Mouse (Mus musculus) lung, postnatal 0 days (tissue): ENCODE results near the gene Themis. TPM values are rescaled to one million over a fixed set of nuclear protein-coding genes. Genes with fewer than 3 reads are reported as not detected.

Experiments used
- ATAC-seq: fragments of 200-750 bp; cut with Nextera tagmentation; 2 replicates; pipeline ENCODE4 v1.8.0; 2017; ENCODE audit warnings: moderate library complexity
- DNase-seq: peaks from one replicate; pipeline ENCODE4 v3.0.0-alpha.2; 2016; ENCODE audit warnings: low spot score
- H3K27ac ChIP-seq: fragments of 300-500 bp; sonication (generic); 2 replicates; pipeline ENCODE4 v1.5.1; 2014; ENCODE audit warnings: antibody characterized with exemption, mild to moderate bottlenecking, low read length, mixed read lengths
- H3K27me3 ChIP-seq: fragments of 300-500 bp; sonication (generic); replicated peaks from 2 replicates; pipeline ENCODE4 v1.6.1; 2014; ENCODE audit warnings: low read length, mixed read lengths; ENCODE audit not compliant: insufficient read depth
- H3K36me3 ChIP-seq: fragments of 300-500 bp; sonication (generic); 2 replicates; pipeline ENCODE4 v1.6.1; 2014; ENCODE audit warnings: low read length, mixed read lengths; ENCODE audit not compliant: insufficient read depth
- H3K4me1 ChIP-seq: fragments of 300-500 bp; sonication (generic); 2 replicates; pipeline ENCODE4 v1.6.1; 2014; ENCODE audit warnings: antibody characterized with exemption, low read depth, low read length, mixed read lengths; ENCODE audit not compliant: insufficient read depth
- H3K4me2 ChIP-seq: fragments of 300-500 bp; sonication (generic); replicated peaks from 2 replicates; pipeline ENCODE4 v1.6.1; 2014; ENCODE audit warnings: low read depth, mild to moderate bottlenecking, low read length, moderate library complexity, mixed read lengths
- H3K4me3 ChIP-seq: fragments of 300-500 bp; sonication (generic); 2 replicates; pipeline ENCODE4 v1.5.1; 2014; ENCODE audit warnings: low read depth, low read length
- H3K9ac ChIP-seq: fragments of 300-500 bp; sonication (generic); replicated peaks from 2 replicates; pipeline ENCODE4 v1.6.1; 2014; ENCODE audit warnings: low read depth, mild to moderate bottlenecking
- H3K9me3 ChIP-seq: fragments of 300-500 bp; sonication (generic); 2 replicates; pipeline ENCODE4 v1.6.1; 2016; ENCODE audit warnings: low read length, mixed read lengths
- CTCF ChIP-seq: IDR thresholded peaks from 2 replicates; pipeline ENCODE4 v1.5.1; 2016; ENCODE audit warnings: antibody characterized with exemption, mild to moderate bottlenecking
- EP300 ChIP-seq: IDR thresholded peaks from 2 replicates; pipeline ENCODE4 v1.6.1; 2016; ENCODE audit warnings: antibody characterized with exemption, mild to moderate bottlenecking, control low read depth
- WGBS: fragments of 180-500 bp; shearing (Covaris S2); extraction: QIAGEN DNeasy Blood & Tissue Kit; methylation state at CpG from one replicate; pipeline ENCODE4 v1.1.7; 2014; 5-methylcytosine and 5-hydroxymethylcytosine counted together
- polyA plus RNA-seq: library from polyadenylated mRNA; unstranded; fragments of >200 nt; fragmentation: Nextera tagmentation; extraction: Ambion mirVana; gene quantifications from 2 replicates; pipeline ENCODE4 v1.2.1, GENCODE M21; 2015

Themis gene
- polyA plus RNA-seq, 1 experiment from 2014 or later: 0.05 TPM

DNA sequence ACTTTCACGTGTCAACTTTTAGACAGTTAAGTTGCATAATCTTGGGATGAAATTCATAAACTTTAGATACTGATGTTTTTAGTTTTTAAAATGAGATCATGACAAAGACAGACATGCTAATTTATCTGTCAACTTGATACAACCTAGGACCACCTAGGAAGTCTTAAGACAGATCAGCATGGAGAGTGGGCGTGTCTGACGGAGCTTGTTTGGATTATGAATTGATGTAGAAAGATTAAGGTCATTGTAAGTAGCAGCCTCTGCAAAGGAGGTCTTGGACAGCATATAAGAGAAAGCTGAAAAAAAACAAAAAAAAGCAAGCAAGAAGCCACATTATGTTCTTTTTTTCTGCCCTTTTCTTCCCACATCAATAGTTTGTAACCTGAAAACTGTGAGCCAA lies 154.2 kb downstream of the Themis start:
- no peak overlapping the region for H3K9ac ChIP-seq
- H3K4me2 ChIP-seq: no peak overlapping the region
- no peak overlapping the region for H3K4me3 ChIP-seq
- no peak for DNase-seq
- no peaks in the 10 kb centered on the region for H3K36me3 ChIP-seq
- ATAC-seq: no peak; the same call in 1 of the 2 replicates
- no peaks in the 10 kb centered on the region for H3K27me3 ChIP-seq
- H3K9me3 ChIP-seq: no peaks in the 10 kb centered on the region
- WGBS: 50% methylated on average over 3 of the region's 3 CpGs
- TF ChIP-seq EP300: no peak
- TF ChIP-seq CTCF: no peak
- no peak overlapping the region for H3K27ac ChIP-seq
- no peaks in the 10 kb centered on the region for H3K4me1 ChIP-seq

DNA sequence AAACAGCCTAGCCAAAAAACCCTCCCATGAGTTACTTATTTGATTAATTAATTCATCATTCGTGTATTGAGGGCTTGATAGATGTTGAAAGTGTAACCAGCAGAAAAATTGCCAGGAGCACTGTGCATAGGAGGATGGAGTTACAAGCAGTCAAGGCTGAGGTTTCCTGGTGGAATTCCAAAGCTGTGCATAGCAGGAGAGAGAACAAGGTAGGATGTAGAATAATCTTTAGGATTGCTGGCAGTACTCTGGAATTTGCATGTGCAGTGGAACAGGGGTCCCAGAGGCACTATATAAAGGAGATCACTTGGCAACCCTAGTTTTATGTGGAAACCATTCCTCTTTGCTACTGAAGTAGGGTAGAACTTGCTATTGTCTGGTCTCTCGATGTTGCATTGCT lies 174.4 kb downstream of the Themis start:
- Histone ChIP-seq H3K36me3 (no peaks in the 10 kb centered on the region), H3K27ac (no peak overlapping the region), H3K27me3 (no peaks in the 10 kb centered on the region), H3K4me1 (no peaks in the 10 kb centered on the region), H3K4me3 (no peak overlapping the region), H3K9me3 (no peaks in the 10 kb centered on the region), H3K9ac (no peak overlapping the region), H3K4me2 (no peak overlapping the region)
- ATAC-seq (no peak), DNase-seq (no peak)
- WGBS: 64% methylated on average over 2 of the region's 2 CpGs
- TF ChIP-seq CTCF (no peak), EP300 (no peak)

DNA sequence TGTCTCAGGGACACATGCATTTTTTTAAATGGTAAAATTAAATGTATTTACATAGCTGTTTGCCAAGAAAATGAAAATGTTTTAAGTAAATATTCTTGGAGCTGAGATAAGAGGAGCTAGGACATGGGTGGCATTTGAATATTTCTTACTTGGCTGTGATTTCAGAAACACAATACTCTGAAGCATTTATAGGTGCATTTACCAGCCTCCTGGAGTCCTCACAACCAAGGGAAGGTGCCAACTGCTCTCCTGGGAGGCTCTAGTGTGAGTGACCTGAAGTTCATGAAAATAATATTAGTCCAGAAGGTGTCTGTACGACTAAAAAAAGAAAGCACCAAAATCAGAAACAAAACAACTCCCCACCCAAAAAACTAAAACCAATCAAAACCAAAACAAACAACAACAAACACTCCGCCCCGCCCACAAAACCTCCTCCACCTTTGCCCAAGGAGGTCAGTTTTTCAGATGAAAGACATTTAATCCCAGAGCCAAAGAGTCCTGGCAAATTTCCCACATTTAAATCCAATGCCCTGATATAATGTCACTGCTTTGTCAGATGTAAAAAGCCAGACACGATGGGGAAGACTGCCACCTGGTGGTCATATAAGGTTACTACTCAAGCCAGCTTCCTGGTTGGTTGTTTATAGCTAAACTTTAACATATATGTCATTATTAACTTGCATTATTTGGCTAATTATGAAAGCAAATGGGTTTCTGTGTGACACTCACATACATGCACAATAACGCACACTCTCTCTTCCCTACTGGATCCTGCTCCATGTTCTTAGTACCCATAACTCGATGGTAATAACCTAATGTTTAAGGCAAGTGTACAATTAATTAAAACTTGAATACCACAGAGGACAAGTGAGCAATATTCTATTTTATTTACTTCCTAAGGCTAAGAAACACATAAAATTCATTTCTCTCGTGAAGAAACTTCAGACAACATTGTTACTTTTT lies 175.9 kb downstream of the Themis start:
- WGBS: 27% methylated on average over 7 of the region's 7 CpGs
- Histone ChIP-seq H3K9me3 (no peaks in the 10 kb centered on the region), H3K27me3 (no peaks in the 10 kb centered on the region), H3K9ac (no peak overlapping the region), H3K4me1 (no peaks in the 10 kb centered on the region), H3K4me2 (no peak overlapping the region), H3K27ac (no peak overlapping the region), H3K36me3 (no peaks in the 10 kb centered on the region), H3K4me3 (no peak overlapping the region)
- TF ChIP-seq EP300 (no peak), CTCF (peak; percentile 87)
- DNase-seq (peak; percentile 76), ATAC-seq (no peak)

DNA sequence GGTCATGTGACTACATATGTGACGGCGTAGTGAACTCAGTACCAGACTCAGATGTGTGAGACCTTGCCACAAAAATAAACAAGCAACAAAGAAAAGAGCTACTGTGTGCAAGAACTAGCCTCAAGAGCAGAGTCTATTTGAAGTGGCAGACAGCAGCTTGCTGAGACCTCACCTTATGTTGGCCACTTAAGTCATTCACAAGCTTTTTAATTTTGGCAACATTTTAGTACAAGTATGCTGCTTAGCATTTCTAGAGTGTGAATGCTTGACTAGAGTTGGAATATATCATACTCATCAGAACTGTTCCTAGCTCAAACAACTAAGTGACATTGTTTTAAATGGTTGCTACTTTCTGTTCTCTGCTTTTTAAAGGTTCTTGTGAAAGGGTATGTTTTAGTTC lies 188.0 kb downstream of the Themis start:
- Histone ChIP-seq H3K27ac (no peak overlapping the region), H3K4me3 (no peak overlapping the region), H3K36me3 (no peaks in the 10 kb centered on the region), H3K4me1 (no peaks in the 10 kb centered on the region), H3K27me3 (no peaks in the 10 kb centered on the region), H3K9me3 (no peaks in the 10 kb centered on the region), H3K9ac (no peak overlapping the region), H3K4me2 (no peak overlapping the region)
- no peak for ATAC-seq
- TF ChIP-seq CTCF (no peak), EP300 (no peak)
- 83% methylated on average over 2 of the region's 2 CpGs for WGBS
- no peak for DNase-seq

DNA sequence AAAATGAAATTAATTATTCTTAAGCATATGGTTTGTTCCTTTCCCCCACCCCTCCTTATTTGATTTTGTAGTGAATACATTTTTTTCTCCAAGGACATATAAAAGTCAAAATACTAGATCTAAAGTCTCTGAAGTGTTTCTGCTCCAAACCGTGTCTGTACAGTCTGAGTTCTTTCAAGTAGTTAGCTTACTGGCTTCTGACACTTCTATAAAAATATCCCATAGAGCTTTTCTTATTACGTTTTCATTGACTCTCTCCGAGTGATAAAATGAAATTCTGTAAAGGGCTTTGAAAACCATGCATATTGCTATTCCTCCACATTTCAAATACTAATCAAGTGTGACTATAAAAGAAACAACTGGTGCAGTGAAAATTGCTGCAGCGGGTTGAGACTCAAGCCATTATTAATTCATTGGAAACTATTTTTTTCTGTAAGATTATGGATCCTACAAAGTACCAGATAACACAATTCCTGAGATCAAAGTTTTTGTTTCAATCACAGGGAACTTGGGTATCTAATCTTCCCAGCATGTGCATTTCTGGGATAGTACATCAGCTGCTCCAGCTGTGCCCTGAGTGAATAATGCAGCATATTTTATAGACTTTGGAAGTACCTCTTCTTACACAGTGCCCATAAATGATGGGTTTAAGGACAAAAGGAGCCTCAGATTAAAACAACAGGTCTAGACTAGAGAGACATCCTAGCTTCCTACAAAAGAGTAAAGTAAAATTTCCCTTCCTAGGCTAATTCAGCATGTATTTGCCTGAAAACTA lies 202.6 kb downstream of the Themis start:
- H3K9me3 ChIP-seq: no peaks in the 10 kb centered on the region
- no peak overlapping the region for H3K4me2 ChIP-seq
- H3K4me3 ChIP-seq: no peak overlapping the region
- no peaks in the 10 kb centered on the region for H3K27me3 ChIP-seq
- ATAC-seq: no peak
- TF ChIP-seq EP300 (no peak), CTCF (no peak)
- H3K36me3 ChIP-seq: no peaks in the 10 kb centered on the region
- no peak overlapping the region for H3K9ac ChIP-seq
- WGBS: 64% methylated on average over 4 of the region's 4 CpGs
- H3K4me1 ChIP-seq: no peaks in the 10 kb centered on the region
- DNase-seq: no peak
- no peak overlapping the region for H3K27ac ChIP-seq

DNA sequence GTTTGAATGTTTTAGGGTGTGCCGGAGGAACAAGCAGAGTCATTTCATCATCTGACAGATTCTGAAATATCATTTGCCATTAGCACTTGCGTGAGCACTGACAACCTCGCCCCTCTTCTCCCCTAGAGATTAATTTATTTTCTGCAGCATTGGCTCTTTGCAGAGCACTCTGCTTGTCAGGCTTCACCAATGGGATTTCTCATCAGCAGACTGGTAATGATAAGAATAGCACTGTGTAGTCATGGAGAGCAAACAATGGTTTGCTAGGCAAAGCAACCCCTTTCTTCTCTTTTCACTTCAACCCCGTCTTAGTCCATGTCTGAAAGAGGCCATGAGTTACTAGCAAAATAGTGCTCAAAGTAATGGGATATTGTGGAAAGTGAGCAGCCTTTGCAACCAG lies 206.4 kb downstream of the Themis start:
- 51% methylated on average over 4 of the region's 4 CpGs for WGBS
- no peak for TF ChIP-seq CTCF
- ATAC-seq: no peak
- no peak overlapping the region for H3K9ac ChIP-seq
- H3K27me3 ChIP-seq: no peaks in the 10 kb centered on the region
- H3K27ac ChIP-seq: no peak overlapping the region
- H3K4me1 ChIP-seq: no peaks in the 10 kb centered on the region
- no peak overlapping the region for H3K4me2 ChIP-seq
- H3K9me3 ChIP-seq: no peaks in the 10 kb centered on the region
- no peaks in the 10 kb centered on the region for H3K36me3 ChIP-seq
- H3K4me3 ChIP-seq: no peak overlapping the region
- DNase-seq: no peak
